ENCODE assay signal across 17 mouse cellular contexts in the genomic region with DNA sequence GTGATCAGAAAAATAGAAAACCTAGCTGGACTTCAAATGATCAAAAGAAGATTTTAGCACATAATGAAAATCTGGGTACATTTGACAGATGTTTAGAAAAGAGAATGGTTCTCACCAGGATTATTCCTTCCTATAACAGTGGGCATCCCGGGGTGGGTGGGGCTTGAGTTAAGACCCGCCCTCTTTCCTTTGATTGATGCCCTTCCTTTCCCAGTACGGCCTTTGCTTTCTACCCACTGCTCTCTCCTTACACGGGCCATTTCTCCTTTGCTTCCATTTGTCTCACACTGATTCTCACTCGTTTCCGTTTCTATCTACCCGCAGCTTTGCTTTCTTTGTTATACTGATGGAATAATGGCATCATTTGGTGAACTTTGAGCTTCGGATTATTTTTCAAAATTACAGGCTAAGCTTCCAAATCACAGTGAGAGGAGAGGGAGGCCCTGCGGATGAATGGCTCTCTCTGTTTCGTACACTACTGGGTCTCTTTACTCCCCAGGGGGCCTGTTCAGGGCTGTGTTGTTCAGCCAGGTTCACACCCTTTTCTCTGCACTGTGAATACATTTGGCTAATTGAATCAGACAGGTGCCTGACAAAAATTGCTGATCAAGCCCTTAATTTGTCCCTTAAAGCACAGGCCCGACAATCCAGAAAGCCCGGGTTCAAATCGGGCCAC.
DNase-seq lines count a peak whose midpoint lies in the region; ATAC-seq and TF ChIP-seq lines count a peak whose summit lies in the region.
"Had no signal": no experiment of that assay in that cellular context is flagged by ENCODE, and none has a peak within 500 bp of the region (broad histone marks: within the 10 kb centered on the region; RNA-seq: fewer than 3 reads in every experiment).

No protein-coding gene starts in this region.

- DNase-seq in hindbrain, embryonic 11.5 days (ENCODE audit: low spot score), result peak; percentile 34
- no peak for DNase-seq in hindbrain, embryonic 14.5 days (ENCODE audit: low spot score)
- DNase-seq in ES-E14 (ENCODE audit: low read depth, low spot score), result peak; percentile 25
- DNase-seq in heart, adult 8-10 months (ENCODE audit: low spot score), result no peak
- no peak for DNase-seq in ovary, postnatal 10 days (ENCODE audit: low spot score)
- no peak for DNase-seq in spleen, postnatal 4 days (ENCODE audit: low spot score in 2 of 2)
- DNase-seq: adrenal gland, postnatal 14 days; kidney, postnatal 14 days; lung, adult 2 months; thymus, postnatal 25 days had no signal

- no peaks in the 10 kb centered on the region for H3K27me3 ChIP-seq in hindbrain, embryonic 11.5 days (ENCODE audit: control insufficient read depth, insufficient read depth, low read length)
- no peaks in the 10 kb centered on the region for H3K27me3 ChIP-seq in hindbrain, embryonic 14.5 days (ENCODE audit: control insufficient read depth, insufficient read depth, low read length)
- H3K27me3 ChIP-seq in forebrain, embryonic 12.5 days, result 0 out of 2 replicates have a peak, but pooled peaks cover 8% of the 10 kb centered on the region
- peaks cover 3% of the 10 kb centered on the region; the same call in 1 of the 2 replicates for H3K27me3 ChIP-seq in midbrain, embryonic 15.5 days (replicated peaks)
- H3K27me3 ChIP-seq: heart, embryonic 15.5 days; limb, embryonic 15.5 days had no signal

- no peaks in the 10 kb centered on the region for H3K36me3 ChIP-seq in hindbrain, embryonic 11.5 days (ENCODE audit: control insufficient read depth, insufficient read depth, low read length)
- no peaks in the 10 kb centered on the region for H3K36me3 ChIP-seq in hindbrain, embryonic 14.5 days (replicated peaks; ENCODE audit: control insufficient read depth, insufficient read depth)
- no peaks in the 10 kb centered on the region for H3K36me3 ChIP-seq in ES-E14 (ENCODE audit: control insufficient read depth, insufficient read depth, low read length, poor library complexity, severe bottlenecking)
- no peaks in the 10 kb centered on the region for H3K36me3 ChIP-seq in forebrain, embryonic 12.5 days (replicated peaks)
- no peaks in the 10 kb centered on the region for H3K36me3 ChIP-seq in midbrain, embryonic 15.5 days (replicated peaks)
- H3K36me3 ChIP-seq: heart, embryonic 15.5 days; limb, embryonic 15.5 days had no signal

- in situ Hi-C loops in ES-E14 (cut with MboI; ENCODE audit: low sequenced_read_pairs in 2 of 2, unreplicated experiment in 2 of 2), result no loop called here

- H3K9ac ChIP-seq in hindbrain, embryonic 11.5 days (ENCODE audit: low read depth, low read length), result no peak overlapping the region
- no peak overlapping the region for H3K9ac ChIP-seq in hindbrain, embryonic 14.5 days
- 0 out of 2 replicates have a peak overlapping the region, but pooled peaks have one; percentile 2 for H3K9ac ChIP-seq in ES-E14 (ENCODE audit: insufficient read depth, low read depth, low read length, poor library complexity, severe bottlenecking)
- no peak overlapping the region for H3K9ac ChIP-seq in forebrain, embryonic 12.5 days
- no peak overlapping the region for H3K9ac ChIP-seq in midbrain, embryonic 15.5 days
- H3K9ac ChIP-seq: heart, embryonic 15.5 days; limb, embryonic 15.5 days had no signal

- H3K4me3 ChIP-seq in hindbrain, embryonic 11.5 days (ENCODE audit: low read depth, low read length), result no peak overlapping the region
- H3K4me3 ChIP-seq in hindbrain, embryonic 14.5 days (replicated peaks; ENCODE audit: low read length), result no peak overlapping the region
- H3K4me3 ChIP-seq in ES-E14 (ENCODE audit: insufficient read depth in 1 of 2, low read depth in 1 of 2, low read length in 2 of 2, poor library complexity in 1 of 2, severe bottlenecking in 1 of 2), result peak overlapping the region in 1 of 2 experiments; percentile 46; a peak in 1 of 4 replicates
- H3K4me3 ChIP-seq in forebrain, embryonic 12.5 days (replicated peaks), result no peak overlapping the region
- H3K4me3 ChIP-seq in midbrain, embryonic 15.5 days, result no peak overlapping the region
- H3K4me3 ChIP-seq: heart, embryonic 15.5 days; left cerebral cortex, adult 2 months; limb, embryonic 15.5 days had no signal

- H3K9me3 ChIP-seq in hindbrain, embryonic 11.5 days (ENCODE audit: control insufficient read depth, low read length), result no peaks in the 10 kb centered on the region
- H3K9me3 ChIP-seq in hindbrain, embryonic 14.5 days (ENCODE audit: control insufficient read depth, low read length), result no peaks in the 10 kb centered on the region
- H3K9me3 ChIP-seq in ES-E14 (ENCODE audit: control insufficient read depth, insufficient read depth, low read depth, low read length), result no peaks in the 10 kb centered on the region
- no peaks in the 10 kb centered on the region for H3K9me3 ChIP-seq in forebrain, embryonic 12.5 days
- H3K9me3 ChIP-seq in midbrain, embryonic 15.5 days, result no peaks in the 10 kb centered on the region
- H3K9me3 ChIP-seq: heart, embryonic 15.5 days; limb, embryonic 15.5 days had no signal

- peak; percentile 61; the same call in 1 of the 2 replicates for ATAC-seq in hindbrain, embryonic 11.5 days (ENCODE audit: low FRiP score)
- ATAC-seq in hindbrain, embryonic 14.5 days (ENCODE audit: low FRiP score), result no peak
- peak; percentile 80 for ATAC-seq in forebrain, embryonic 12.5 days (ENCODE audit: low FRiP score)
- ATAC-seq in midbrain, embryonic 15.5 days (replicated peaks), result 0 out of 2 replicates have a peak, but pooled peaks have one; percentile 53
- ATAC-seq: inflammation-experienced regulatory T-cells, adult 6 months; Patski had no signal

- H3K27ac ChIP-seq in hindbrain, embryonic 11.5 days (ENCODE audit: low read depth, low read length), result no peak overlapping the region
- H3K27ac ChIP-seq in hindbrain, embryonic 14.5 days, result no peak overlapping the region
- H3K27ac ChIP-seq in ES-E14 (ENCODE audit: insufficient read depth, low read depth, low read length, poor library complexity, severe bottlenecking), result no peak overlapping the region
- H3K27ac ChIP-seq in forebrain, embryonic 12.5 days, result 0 out of 2 replicates have a peak overlapping the region, but pooled peaks have one; percentile 9
- no peak overlapping the region for H3K27ac ChIP-seq in midbrain, embryonic 15.5 days
- H3K27ac ChIP-seq: heart, embryonic 15.5 days; left cerebral cortex, adult 2 months; limb, embryonic 15.5 days had no signal

- no peak overlapping the region for H3K4me2 ChIP-seq in hindbrain, embryonic 11.5 days (replicated peaks; ENCODE audit: low read depth, low read length)
- no peak overlapping the region for H3K4me2 ChIP-seq in hindbrain, embryonic 14.5 days (replicated peaks)
- H3K4me2 ChIP-seq in forebrain, embryonic 12.5 days, result peak overlapping the region; percentile 24; the same call in 1 of the 2 replicates
- H3K4me2 ChIP-seq in midbrain, embryonic 15.5 days, result no peak overlapping the region
- H3K4me2 ChIP-seq: heart, embryonic 15.5 days; limb, embryonic 15.5 days had no signal

- 58% methylated on average over 13 of the region's 13 CpGs for WGBS in hindbrain, embryonic 11.5 days
- WGBS in hindbrain, embryonic 14.5 days, result 48% methylated on average over 13 of the region's 13 CpGs
- 26% methylated on average over 13 of the region's 13 CpGs for WGBS in forebrain, embryonic 12.5 days
- WGBS in midbrain, embryonic 15.5 days, result 47% methylated on average over 13 of the region's 13 CpGs

- H3K4me1 ChIP-seq in hindbrain, embryonic 11.5 days (replicated peaks; ENCODE audit: control insufficient read depth, insufficient read depth, low read length), result no peaks in the 10 kb centered on the region
- H3K4me1 ChIP-seq in hindbrain, embryonic 14.5 days (replicated peaks; ENCODE audit: control insufficient read depth, insufficient read depth, low read length), result 0 out of 2 replicates have a peak, but pooled peaks cover 6% of the 10 kb centered on the region
- H3K4me1 ChIP-seq in ES-E14 (ENCODE audit: control insufficient read depth in 2 of 2, insufficient read depth in 2 of 2, low read length in 2 of 2, poor library complexity in 1 of 2), result no peaks in the 10 kb centered on the region
- peaks cover 9% of the 10 kb centered on the region; the same call in 1 of the 2 replicates for H3K4me1 ChIP-seq in forebrain, embryonic 12.5 days
- H3K4me1 ChIP-seq in midbrain, embryonic 15.5 days, result peaks cover 8% of the 10 kb centered on the region
- H3K4me1 ChIP-seq: heart, embryonic 15.5 days; limb, embryonic 15.5 days had no signal

TF ChIP-seq in ES-E14, 5 proteins besides CTCF, POLR2A, EP300 and RAD21:
- TF ChIP-seq HCFC1 (IDR thresholded peaks at IDR 0.05; ENCODE audit: borderline replicate concordance, insufficient read depth, low read length), result no peak
- no peak for TF ChIP-seq CHD2 (IDR thresholded peaks at IDR 0.05; ENCODE audit: low read depth, low read length)
- peak; percentile 27; the same call in 1 of the 2 replicates for TF ChIP-seq MAFK (IDR thresholded peaks at IDR 0.05; ENCODE audit: insufficient read depth, low read depth, low read length)

Comparison
In these comparisons a context has a peak if more than half of its experiments do, and no peak if none do; other contexts are left out.
1. DNase-seq: peak in hindbrain, embryonic 11.5 days (single experiment) and ES-E14 (single experiment); none in hindbrain, embryonic 14.5 days (single experiment), heart, adult 8-10 months (single experiment), ovary, postnatal 10 days (single experiment) and spleen, postnatal 4 days (0 of 2).